Mouse (Mus musculus): ENCODE measurements around the gene Kcmf1.

The Kcmf1 gene

GRCm38 (mm10) chr6:72899781-72900681, at the start of gene Kcmf1:
TSS of gene Kcmf1 (minus strand) at chr6:72899979.
- peak; percentile 84 for DNase-seq (ENCODE audit: low spot score)

DNA sequence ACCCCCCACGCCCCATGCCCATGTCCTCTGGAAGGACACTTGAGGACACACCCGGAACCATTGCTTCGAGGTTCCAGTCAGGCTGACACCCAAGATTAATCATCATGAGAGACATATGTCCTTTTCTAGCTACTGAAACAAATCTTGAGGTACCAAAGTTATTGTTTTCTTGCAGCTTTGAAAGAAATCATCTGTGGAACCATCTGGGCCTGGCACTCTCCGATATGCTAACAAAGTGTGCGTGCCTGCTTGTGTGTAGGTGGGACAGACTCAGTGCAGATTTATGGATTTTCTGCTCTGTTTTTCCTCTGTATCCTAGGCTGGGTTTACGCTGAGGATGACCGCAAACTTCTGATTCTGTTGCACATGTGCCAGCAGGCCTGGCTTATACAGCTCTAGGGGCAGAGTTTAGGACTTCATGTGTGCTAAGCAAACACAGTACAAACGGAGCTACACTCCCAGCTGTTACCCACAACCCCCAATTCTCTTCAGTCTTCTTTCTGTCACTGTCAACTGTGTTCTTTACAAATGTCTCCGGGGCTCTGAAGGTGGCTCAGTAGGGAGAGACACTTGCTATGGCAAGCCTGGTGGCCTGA, 49.5 kb upstream of the Kcmf1 start:
- DNase-seq (ENCODE audit: low spot score), result no peak

- no peak for DNase-seq (ENCODE audit: low spot score)
Measured at GRCm38 (mm10) chr6:72948392-72948791, 48.6 kb upstream of the Kcmf1 start.

- peak; percentile 9 for DNase-seq (ENCODE audit: low spot score)
Measured at GRCm38 (mm10) chr6:72947960-72948359, 48.2 kb upstream of the Kcmf1 start.

- peak; percentile 21 for DNase-seq (ENCODE audit: low spot score)
Measured at GRCm38 (mm10) chr6:72940493-72940892, 40.7 kb upstream of the Kcmf1 start.

DNA sequence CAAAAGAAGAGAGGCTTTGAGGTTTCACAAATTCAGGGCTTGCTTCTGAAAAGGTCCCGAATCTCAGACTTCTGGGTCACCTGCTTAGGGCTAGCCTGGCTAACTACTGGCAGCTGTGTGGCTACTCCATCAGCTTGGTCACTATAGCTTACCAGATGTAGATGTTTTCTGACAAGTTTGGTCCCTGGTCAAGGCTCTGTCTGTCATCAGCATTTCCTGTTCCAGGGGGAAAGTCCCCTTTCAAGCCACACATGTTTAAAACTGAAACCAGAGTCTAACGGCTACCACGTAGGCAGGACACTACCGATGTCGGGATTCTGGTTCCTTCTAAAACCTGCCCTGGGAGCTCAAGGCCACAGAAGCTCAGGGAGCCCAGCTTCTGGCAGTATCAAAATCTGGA, 38.1 kb upstream of the Kcmf1 start:
- no peak for DNase-seq (ENCODE audit: low spot score)

GRCm38 (mm10) chr6:72937430-72937829, 37.7 kb upstream of the Kcmf1 start:
- DNase-seq (ENCODE audit: low spot score), result no peak

DNA sequence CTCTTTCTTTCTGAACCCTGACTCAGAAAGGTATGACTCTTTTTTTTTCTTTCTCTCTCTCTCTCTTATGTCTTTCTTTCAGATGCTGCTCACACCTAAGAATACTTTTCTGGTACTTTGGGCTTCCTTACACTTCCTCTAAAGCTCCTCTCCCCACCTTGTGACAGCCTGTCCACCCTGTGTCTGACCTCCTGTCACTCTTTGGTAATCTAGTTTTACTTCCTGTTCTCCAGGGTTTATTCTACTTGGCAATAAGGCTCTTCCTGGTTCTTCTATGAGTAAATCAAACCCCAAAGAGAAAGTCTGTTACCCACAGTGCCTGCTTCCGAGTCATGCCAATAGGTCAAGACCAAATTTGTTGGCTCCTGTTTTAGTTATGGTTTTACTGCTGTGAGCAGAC, 33.2 kb upstream of the Kcmf1 start:
- no peak for DNase-seq (ENCODE audit: low spot score)

DNA sequence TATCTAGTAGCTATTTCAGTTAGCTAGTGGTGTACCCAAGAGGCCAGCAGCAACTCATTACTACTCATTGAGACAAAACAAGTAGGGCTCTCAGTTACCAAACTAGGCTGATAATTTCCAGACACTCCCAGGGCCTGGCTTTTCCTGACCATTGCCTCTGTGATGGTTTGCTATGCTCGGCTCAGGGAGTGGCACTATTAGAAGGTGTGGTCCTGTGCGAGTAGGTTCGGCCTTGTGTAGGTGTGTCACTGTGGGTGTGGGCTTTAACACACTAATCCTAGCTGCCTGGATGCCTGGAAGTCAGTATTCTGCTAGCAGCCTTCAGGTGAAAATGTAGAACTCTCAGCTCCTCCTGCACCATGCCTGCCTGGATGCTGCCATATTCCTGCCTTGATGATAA, 31.8 kb upstream of the Kcmf1 start:
- DNase-seq (ENCODE audit: low spot score), result no peak

- no peak for DNase-seq (ENCODE audit: low spot score)
Measured at GRCm38 (mm10) chr6:72929795-72930398, 30.1 kb upstream of the Kcmf1 start.

DNA sequence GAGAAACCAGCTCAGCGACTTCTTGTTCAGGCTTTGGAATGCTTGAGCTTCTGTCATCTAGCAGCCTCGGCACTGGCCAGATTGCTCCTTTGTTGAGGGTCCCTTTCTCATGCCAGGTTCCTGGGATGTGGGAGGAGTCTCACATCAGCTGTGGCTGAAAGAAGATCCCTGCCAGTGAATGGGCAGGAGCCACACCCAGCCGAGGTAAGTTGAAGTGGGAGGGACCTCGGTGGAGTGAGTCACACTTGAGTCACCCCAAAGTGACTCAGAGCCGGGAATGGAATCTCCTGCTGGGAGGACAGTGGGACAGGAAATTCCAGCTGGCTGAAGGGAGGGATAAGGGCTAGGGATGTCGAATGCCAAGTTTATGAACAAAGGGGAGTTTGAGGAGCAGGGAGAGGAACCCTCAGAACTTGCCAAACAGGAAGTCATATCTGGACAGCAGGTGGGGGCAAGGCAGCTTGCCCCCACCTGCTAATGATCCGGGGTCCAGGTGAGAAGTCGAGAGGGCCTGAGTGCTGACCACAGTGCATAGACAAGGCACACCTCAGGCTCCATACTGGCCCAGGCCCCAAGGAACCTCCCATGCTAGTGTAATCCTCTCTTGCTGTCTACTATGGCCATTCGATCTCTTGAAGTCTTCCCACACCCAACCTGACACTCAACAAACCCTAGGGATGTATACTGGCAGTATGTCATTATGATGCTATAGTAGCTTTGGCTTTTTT, 27.1 kb upstream of the Kcmf1 start:
- DNase-seq (ENCODE audit: low spot score), result peak; percentile 11

DNA sequence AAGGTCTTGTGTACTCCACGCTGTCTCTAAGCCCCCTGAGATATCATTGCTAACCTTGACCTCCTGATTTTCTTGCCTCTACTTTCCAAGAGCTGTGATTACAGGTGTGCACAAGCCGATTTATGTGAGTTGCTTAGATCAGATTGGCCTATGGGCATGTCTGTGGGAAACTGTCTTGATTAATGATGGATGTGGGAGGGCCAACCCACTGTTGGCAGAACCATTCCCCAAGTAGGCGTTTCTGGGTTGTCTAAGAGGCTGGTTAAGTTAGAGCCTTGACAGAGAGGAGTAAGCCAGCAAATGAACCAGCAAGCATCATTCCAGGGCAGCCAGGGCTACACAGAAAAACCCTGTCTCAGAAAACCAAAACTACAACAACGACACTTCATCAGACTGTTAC, 26.3 kb upstream of the Kcmf1 start:
- no peak for DNase-seq (ENCODE audit: low spot score)

GRCm38 (mm10) chr6:72923381-72923780, 23.6 kb upstream of the Kcmf1 start:
- no peak for DNase-seq (ENCODE audit: low spot score)

- DNase-seq (ENCODE audit: low spot score), result no peak
Measured at GRCm38 (mm10) chr6:72921081-72921480, 21.3 kb upstream of the Kcmf1 start.

DNA sequence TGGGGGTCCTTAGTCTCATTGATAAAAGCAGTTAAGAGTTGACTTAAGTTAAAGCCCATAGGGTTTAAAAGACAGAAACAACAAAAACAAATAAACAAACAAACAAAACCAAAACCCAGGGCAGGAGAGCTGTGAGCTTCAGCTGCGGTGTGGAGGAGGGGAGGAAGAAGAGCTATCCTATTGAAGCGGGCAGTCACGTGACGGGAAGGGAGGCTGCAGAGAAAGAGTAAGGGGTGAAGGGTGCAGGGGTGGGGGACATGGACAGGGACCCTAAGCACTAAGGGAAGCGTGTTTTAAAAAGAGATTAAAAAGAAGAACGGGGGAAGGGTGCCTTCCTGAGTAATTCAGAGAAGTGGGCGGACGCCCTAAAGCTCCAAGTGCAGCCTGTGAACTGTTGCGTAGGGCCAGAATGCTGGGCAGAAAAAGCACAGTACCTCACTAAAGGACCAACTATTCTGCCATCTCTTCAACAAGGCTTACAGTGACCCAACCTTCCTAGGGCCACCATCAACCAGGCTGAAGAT, 18.8 kb upstream of the Kcmf1 start:
- DNase-seq (ENCODE audit: low spot score), result no peak

DNA sequence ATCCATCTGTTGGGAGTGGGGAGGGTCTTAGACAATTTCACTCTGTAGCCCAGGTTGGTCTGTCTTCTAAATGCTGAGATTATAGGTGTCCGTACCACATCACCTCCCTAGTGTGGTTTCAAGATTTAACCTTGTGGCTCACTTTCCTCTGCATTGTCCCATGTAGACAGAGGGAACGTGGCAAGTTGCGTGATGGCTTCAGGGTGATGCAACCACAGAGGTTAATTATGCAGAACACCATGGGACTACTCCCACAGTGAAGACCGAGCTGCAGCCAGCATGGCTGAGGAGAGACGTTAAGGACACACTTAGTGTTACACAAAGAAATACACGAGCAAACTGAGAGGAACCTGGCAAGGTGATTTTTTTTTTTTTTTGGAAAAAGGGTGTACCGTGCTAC, 16.6 kb upstream of the Kcmf1 start:
- no peak for DNase-seq (ENCODE audit: low spot score)

DNA sequence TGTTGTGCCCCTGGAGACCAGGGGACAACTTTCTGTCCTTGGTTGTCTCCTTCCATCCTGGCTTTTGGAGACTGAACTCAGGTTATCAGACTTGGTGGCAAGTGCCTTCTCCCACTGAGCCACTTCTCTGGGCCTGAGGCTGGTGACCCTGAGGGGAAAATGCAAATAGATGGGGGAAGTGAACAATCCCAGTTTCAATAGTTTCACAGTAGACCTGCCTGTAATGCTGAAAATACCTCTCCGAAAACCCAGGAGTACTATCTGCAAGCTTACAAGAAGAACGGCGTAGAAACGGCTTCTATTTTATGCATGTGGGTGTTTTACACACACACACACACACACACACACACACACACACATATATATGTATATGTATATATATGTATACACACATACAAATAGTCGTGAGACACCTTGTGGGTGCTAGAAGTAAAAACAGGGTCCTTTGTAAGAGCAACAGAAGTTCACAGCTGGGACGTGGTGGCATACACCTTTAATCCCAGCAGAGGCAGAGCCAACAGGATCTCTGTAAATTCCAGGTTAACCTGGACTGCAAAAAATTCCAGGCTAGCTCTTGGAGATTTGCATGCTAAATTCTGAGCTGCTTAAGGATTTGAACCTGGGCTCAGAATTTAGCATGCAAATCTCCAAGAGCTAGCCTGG, 14.4 kb upstream of the Kcmf1 start:
- DNase-seq (ENCODE audit: low spot score), result no peak

DNA sequence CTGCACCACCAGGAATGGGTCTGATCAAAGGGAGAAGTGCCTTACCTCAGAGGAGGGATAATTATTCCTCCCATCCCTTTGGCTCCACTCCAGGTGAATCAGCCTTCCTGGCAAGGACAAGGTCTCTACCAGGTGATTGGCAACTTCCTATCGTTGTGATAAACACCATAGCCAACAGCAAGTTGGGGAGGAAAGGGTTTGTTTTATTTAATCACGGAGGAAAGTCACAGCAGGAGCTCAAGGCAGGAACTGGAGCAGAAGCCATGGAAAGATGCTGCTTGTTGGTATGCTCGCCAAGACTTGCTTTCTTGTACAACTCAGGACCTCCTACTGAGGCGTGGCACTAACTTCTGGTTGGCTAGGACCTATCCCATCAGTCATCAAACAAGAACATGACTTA, 11.5 kb upstream of the Kcmf1 start:
- no peak for DNase-seq (ENCODE audit: low spot score)

DNA sequence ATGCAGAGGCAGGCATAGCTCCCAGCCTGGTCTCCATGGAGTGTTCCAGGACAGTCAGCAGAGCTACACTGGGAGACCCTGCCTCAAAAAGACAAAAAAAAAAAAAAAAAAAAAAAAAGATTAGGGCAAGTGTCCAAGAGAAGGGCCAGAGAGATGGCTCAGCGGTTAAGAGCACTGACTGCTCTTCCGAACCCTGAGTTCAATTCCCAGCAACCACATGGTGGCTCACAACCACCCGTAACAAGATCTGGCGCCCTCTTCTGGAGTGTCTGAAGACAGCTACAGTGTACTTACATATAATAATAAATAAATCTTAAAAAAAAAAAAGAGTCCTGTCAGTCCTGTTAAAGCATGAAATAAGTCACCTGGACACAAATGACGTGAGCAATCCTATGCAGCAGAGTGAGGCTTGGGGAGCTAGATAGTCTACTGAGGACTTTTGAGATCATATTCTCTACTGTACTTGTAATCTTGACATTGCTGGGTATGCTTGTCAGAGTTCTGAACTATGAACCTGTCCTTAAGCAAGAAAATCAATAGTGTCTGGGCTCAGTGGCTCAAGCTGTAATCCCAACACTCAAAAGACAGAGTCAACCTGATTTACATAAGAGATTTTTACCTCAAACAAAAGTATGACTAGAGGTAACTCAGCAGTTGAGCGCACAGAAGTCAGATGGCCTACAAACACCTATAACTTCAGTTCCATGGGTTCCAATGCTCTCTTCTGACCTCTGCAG, 2.6 kb upstream of the Kcmf1 start:
- DNase-seq (ENCODE audit: low spot score), result no peak

- DNase-seq (ENCODE audit: low spot score), result no peak
Measured at GRCm38 (mm10) chr6:72900952-72901351, 1.2 kb upstream of the Kcmf1 start.

DNA sequence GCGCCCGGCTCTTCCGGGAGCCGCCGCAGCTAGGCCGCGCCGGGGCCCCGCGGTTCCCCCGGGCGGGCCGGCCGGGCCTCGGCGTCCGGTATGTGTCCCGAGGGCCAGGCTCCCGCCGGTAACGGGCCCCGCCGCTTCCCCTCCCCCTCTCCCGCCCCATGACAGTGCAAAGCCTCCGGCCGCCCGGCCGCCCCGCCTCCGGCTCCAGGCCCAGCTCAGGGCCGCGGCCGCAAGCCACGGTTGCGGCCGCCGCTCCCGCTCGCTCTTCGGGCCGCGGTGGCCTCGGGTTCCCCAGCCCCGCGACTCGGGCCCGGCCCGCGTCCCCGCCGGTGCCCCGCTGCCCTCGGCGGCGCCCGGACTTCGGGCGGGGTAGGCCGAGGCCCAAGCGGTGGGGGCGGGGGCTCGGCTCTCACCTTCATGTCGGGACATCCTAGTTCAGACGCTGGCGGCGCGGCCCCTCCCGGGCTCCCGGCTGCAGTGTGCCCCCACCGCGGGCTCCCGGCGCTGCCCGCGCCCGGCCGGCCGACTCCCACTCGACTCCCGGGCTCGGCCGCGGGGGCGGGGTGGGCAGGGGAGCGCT, 488 bp downstream of the Kcmf1 start:
- no peak for DNase-seq (ENCODE audit: low spot score)
